Mouse (Mus musculus) spleen, adult 2 months (tissue): ENCODE results near the gene Sar1b.

Experiments used
- CTCF ChIP-seq: fragments of 200-500 bp; IDR thresholded peaks from 2 replicates; pipeline ENCODE4 v1.5.1; 2011; ENCODE audit warnings: mild to moderate bottlenecking, inconsistent platforms; ENCODE audit not compliant: insufficient read depth, insufficient read length, insufficient replicate concordance; ENCODE audit errors: extremely low read depth
- POLR2A ChIP-seq: fragments of 200-500 bp; IDR thresholded peaks from 2 replicates; pipeline ENCODE4 v1.6.1; 2011; ENCODE audit warnings: low read depth, low read length, inconsistent platforms

DNA sequence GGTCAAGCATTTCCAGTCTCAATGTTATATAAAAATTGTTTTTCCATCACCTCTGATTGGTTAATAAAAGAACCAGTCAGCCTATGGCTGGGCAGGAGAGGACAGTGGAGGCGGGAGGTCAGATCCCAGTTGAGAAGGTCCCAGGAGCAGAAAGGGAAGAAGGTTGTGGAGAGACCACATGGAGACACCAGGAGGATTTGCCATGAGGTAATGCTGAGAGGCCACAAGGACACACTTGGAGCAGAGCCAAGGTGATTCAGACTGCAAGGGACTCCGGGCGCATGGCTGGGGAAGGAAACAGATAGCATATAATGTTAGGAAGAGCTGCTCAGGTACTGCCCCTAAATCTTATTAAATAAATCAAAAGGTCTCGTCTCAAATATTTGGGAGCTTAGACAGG, 32.8 kb downstream of the Sar1b start:
- TF ChIP-seq POLR2A (no peak), CTCF (no peak)
